Mouse (Mus musculus): ENCODE measurements at regions not wholly inside any gene's neighbourhood (a gene's known extent, or its start where the extent isn't known, plus 50 kb on each side); places are given as distances from the start of the nearest gene placed in this dataset.

DNA sequence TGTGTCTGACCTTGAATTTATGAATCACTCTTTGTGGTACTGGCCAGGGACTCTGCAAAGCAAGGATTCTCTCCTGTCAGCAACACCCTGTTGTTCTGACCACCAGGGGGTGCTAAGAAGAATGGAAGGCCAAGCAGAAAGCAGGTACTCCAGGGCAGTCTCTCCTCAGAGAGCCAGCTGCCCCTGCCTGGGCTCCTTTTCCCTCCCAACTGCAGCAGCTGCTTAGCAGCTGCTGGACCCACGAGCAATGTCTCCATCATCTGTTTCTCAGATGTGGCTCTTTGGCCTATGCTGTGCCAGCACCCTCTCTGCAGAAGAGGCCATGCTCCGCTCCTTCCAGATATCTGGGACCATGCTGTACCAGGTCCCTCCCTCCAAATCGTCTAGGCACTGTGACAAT lies 124.9 kb downstream of the Abhd5 start:
- H3K4me3 ChIP-seq (ENCODE audit: insufficient read depth in 1 of 2, low read depth in 1 of 2, low read length in 2 of 2, poor library complexity in 1 of 2, severe bottlenecking in 1 of 2), result no peak overlapping the region
- H3K27ac ChIP-seq (ENCODE audit: insufficient read depth, low read depth, low read length, poor library complexity, severe bottlenecking), result no peak overlapping the region
- peak; percentile 38 for DNase-seq (ENCODE audit: low read depth, low spot score)
- H3K36me3 ChIP-seq (ENCODE audit: control insufficient read depth, insufficient read depth, low read length, poor library complexity, severe bottlenecking), result no peaks in the 10 kb centered on the region
- H3K9me3 ChIP-seq (ENCODE audit: control insufficient read depth, insufficient read depth, low read depth, low read length), result no peaks in the 10 kb centered on the region
- no peak overlapping the region for H3K9ac ChIP-seq (ENCODE audit: insufficient read depth, low read depth, low read length, poor library complexity, severe bottlenecking)
- no peak for TF ChIP-seq HCFC1 (IDR thresholded peaks at IDR 0.05; ENCODE audit: borderline replicate concordance, insufficient read depth, low read length)
- TF ChIP-seq ZNF384 (IDR thresholded peaks at IDR 0.05; ENCODE audit: low read depth, low read length), result no peak
- TF ChIP-seq ZC3H11A (IDR thresholded peaks at IDR 0.05; ENCODE audit: borderline replicate concordance, low read depth, low read length), result peak; percentile 25; the same call in 1 of the 2 replicates
- no peak for TF ChIP-seq MAFK (IDR thresholded peaks at IDR 0.05; ENCODE audit: insufficient read depth, low read depth, low read length)
- TF ChIP-seq CHD2 (IDR thresholded peaks at IDR 0.05; ENCODE audit: low read depth, low read length), result no peak
- in situ Hi-C loops (cut with MboI; ENCODE audit: low sequenced_read_pairs in 2 of 2, unreplicated experiment in 2 of 2), result no loop called here
- no peaks in the 10 kb centered on the region for H3K4me1 ChIP-seq (ENCODE audit: control insufficient read depth in 2 of 2, insufficient read depth in 2 of 2, low read length in 2 of 2, poor library complexity in 1 of 2)

- H3K4me3 ChIP-seq (ENCODE audit: insufficient read depth in 1 of 2, low read depth in 1 of 2, low read length in 2 of 2, poor library complexity in 1 of 2, severe bottlenecking in 1 of 2), result no peak overlapping the region
- H3K9me3 ChIP-seq (ENCODE audit: control insufficient read depth, insufficient read depth, low read depth, low read length), result no peaks in the 10 kb centered on the region
- in situ Hi-C loops (cut with MboI; ENCODE audit: low sequenced_read_pairs in 2 of 2, unreplicated experiment in 2 of 2), result no loop called here
- no peak overlapping the region for H3K9ac ChIP-seq (ENCODE audit: insufficient read depth, low read depth, low read length, poor library complexity, severe bottlenecking)
- H3K36me3 ChIP-seq (ENCODE audit: control insufficient read depth, insufficient read depth, low read length, poor library complexity, severe bottlenecking), result no peaks in the 10 kb centered on the region
- TF ChIP-seq ZNF384 (IDR thresholded peaks at IDR 0.05; ENCODE audit: low read depth, low read length) (no peak), HCFC1 (IDR thresholded peaks at IDR 0.05; ENCODE audit: borderline replicate concordance, insufficient read depth, low read length) (no peak)
- no peak overlapping the region for H3K27ac ChIP-seq (ENCODE audit: insufficient read depth, low read depth, low read length, poor library complexity, severe bottlenecking)
- peaks cover 0 to 3% of the 10 kb centered on the region in 2 experiments; a peak in 1 of 4 replicates for H3K4me1 ChIP-seq (ENCODE audit: control insufficient read depth in 2 of 2, insufficient read depth in 2 of 2, low read length in 2 of 2, poor library complexity in 1 of 2)
- DNase-seq (ENCODE audit: low read depth, low spot score), result no peak
Measured at GRCm38 (mm10) chr9:122487001-122487400, 135.6 kb downstream of the Abhd5 start.

DNA sequence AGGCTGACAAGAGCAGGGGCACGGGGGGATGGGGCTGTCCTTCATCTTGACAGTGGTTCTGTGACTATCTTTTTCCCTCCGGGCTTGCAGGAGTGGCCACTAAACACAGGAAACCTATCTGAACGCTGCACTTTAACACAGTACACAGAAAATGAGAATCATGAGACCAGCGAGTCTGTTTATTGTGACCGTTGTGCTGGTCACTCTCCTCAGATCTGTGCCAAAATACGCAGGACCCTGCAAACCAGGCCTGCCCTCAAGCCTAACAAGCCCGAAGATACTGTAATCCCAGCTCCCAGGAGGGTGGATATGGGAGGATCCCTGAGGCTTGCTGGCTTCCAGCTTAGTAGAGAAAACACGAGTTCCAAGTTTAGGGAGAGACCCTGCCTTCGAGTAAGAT lies 143.3 kb downstream of the Abhd5 start:
- Histone ChIP-seq H3K4me3 (ENCODE audit: insufficient read depth in 1 of 2, low read depth in 1 of 2, low read length in 2 of 2, poor library complexity in 1 of 2, severe bottlenecking in 1 of 2) (no peak overlapping the region), H3K9ac (ENCODE audit: insufficient read depth, low read depth, low read length, poor library complexity, severe bottlenecking) (no peak overlapping the region), H3K9me3 (ENCODE audit: control insufficient read depth, insufficient read depth, low read depth, low read length) (no peaks in the 10 kb centered on the region), H3K36me3 (ENCODE audit: control insufficient read depth, insufficient read depth, low read length, poor library complexity, severe bottlenecking) (no peaks in the 10 kb centered on the region; the same call in 1 of the 2 replicates), H3K4me1 (ENCODE audit: control insufficient read depth in 2 of 2, insufficient read depth in 2 of 2, low read length in 2 of 2, poor library complexity in 1 of 2) (peaks cover 0 to 3% of the 10 kb centered on the region in 2 experiments; a peak in 1 of 4 replicates), H3K27ac (ENCODE audit: insufficient read depth, low read depth, low read length, poor library complexity, severe bottlenecking) (no peak overlapping the region)
- in situ Hi-C loops (cut with MboI; ENCODE audit: low sequenced_read_pairs in 2 of 2, unreplicated experiment in 2 of 2), result no loop called here
- no peak for DNase-seq (ENCODE audit: low read depth, low spot score)
- no peak for TF ChIP-seq HCFC1 (IDR thresholded peaks at IDR 0.05; ENCODE audit: borderline replicate concordance, insufficient read depth, low read length)

DNA sequence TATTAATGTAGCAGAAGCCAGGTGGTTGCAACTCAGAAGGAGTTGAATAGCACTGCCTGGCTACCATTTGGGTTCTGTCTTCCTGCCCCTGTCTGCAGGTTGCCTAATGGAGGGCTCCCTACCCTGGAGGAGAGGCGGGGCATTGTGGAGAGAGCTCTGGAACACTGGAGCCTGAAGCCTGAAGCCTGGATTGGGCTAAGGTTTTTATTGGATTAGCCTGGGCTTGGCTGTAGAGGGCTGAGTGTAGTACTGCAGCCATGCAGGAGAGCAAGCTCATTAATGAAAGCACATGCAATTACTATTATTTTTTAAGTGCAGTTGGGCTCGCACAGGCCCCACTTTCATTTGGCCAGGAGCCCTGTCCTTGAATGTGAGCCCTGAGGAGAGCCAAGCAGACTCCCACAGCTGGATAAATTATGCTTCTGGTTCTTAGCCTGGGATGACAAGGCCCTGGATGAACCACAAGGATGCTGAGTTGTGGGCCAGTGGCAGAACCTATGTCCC lies 145.1 kb downstream of the Abhd5 start:
- no peaks in the 10 kb centered on the region; the same call in 1 of the 2 replicates for H3K36me3 ChIP-seq (ENCODE audit: control insufficient read depth, insufficient read depth, low read length, poor library complexity, severe bottlenecking)
- no peak overlapping the region for H3K27ac ChIP-seq (ENCODE audit: insufficient read depth, low read depth, low read length, poor library complexity, severe bottlenecking)
- H3K4me3 ChIP-seq (ENCODE audit: insufficient read depth in 1 of 2, low read depth in 1 of 2, low read length in 2 of 2, poor library complexity in 1 of 2, severe bottlenecking in 1 of 2), result no peak overlapping the region
- H3K4me1 ChIP-seq (ENCODE audit: control insufficient read depth in 2 of 2, insufficient read depth in 2 of 2, low read length in 2 of 2, poor library complexity in 1 of 2), result no peaks in the 10 kb centered on the region
- in situ Hi-C loops (cut with MboI; ENCODE audit: low sequenced_read_pairs in 2 of 2, unreplicated experiment in 2 of 2), result no loop called here
- no peaks in the 10 kb centered on the region for H3K9me3 ChIP-seq (ENCODE audit: control insufficient read depth, insufficient read depth, low read depth, low read length)
- H3K9ac ChIP-seq (ENCODE audit: insufficient read depth, low read depth, low read length, poor library complexity, severe bottlenecking), result no peak overlapping the region
- no peak for TF ChIP-seq MAFK (IDR thresholded peaks at IDR 0.05; ENCODE audit: insufficient read depth, low read depth, low read length)
- TF ChIP-seq ZNF384 (IDR thresholded peaks at IDR 0.05; ENCODE audit: low read depth, low read length), result no peak
- no peak for TF ChIP-seq HCFC1 (IDR thresholded peaks at IDR 0.05; ENCODE audit: borderline replicate concordance, insufficient read depth, low read length)
- no peak for TF ChIP-seq CHD2 (IDR thresholded peaks at IDR 0.05; ENCODE audit: low read depth, low read length)
- no peak for TF ChIP-seq ZC3H11A (IDR thresholded peaks at IDR 0.05; ENCODE audit: borderline replicate concordance, low read depth, low read length)
- DNase-seq (ENCODE audit: low read depth, low spot score), result no peak

GRCm38 (mm10) chr9:122501864-122502341 lies 150.5 kb downstream of the Abhd5 start:
- TF ChIP-seq ZC3H11A (IDR thresholded peaks at IDR 0.05; ENCODE audit: borderline replicate concordance, low read depth, low read length), result no peak
- TF ChIP-seq CHD2 (IDR thresholded peaks at IDR 0.05; ENCODE audit: low read depth, low read length), result no peak
- no peak for TF ChIP-seq ZNF384 (IDR thresholded peaks at IDR 0.05; ENCODE audit: low read depth, low read length)
- no peak for TF ChIP-seq MAFK (IDR thresholded peaks at IDR 0.05; ENCODE audit: insufficient read depth, low read depth, low read length)
- TF ChIP-seq HCFC1 (IDR thresholded peaks at IDR 0.05; ENCODE audit: borderline replicate concordance, insufficient read depth, low read length), result no peak
- H3K27ac ChIP-seq (ENCODE audit: insufficient read depth, low read depth, low read length, poor library complexity, severe bottlenecking), result no peak overlapping the region
- H3K4me3 ChIP-seq (ENCODE audit: insufficient read depth in 1 of 2, low read depth in 1 of 2, low read length in 2 of 2, poor library complexity in 1 of 2, severe bottlenecking in 1 of 2), result no peak overlapping the region
- no peak for DNase-seq (ENCODE audit: low read depth, low spot score)
- in situ Hi-C loops (cut with MboI; ENCODE audit: low sequenced_read_pairs in 2 of 2, unreplicated experiment in 2 of 2), result no loop called here
- H3K4me1 ChIP-seq (ENCODE audit: control insufficient read depth in 2 of 2, insufficient read depth in 2 of 2, low read length in 2 of 2, poor library complexity in 1 of 2), result no peaks in the 10 kb centered on the region
- no peaks in the 10 kb centered on the region for H3K36me3 ChIP-seq (ENCODE audit: control insufficient read depth, insufficient read depth, low read length, poor library complexity, severe bottlenecking)
- H3K9me3 ChIP-seq (ENCODE audit: control insufficient read depth, insufficient read depth, low read depth, low read length), result no peaks in the 10 kb centered on the region
- no peak overlapping the region for H3K9ac ChIP-seq (ENCODE audit: insufficient read depth, low read depth, low read length, poor library complexity, severe bottlenecking)

Data from ES-E14 (cell line).